Mouse (Mus musculus): ENCODE results near the gene Tnxb.

DNA sequence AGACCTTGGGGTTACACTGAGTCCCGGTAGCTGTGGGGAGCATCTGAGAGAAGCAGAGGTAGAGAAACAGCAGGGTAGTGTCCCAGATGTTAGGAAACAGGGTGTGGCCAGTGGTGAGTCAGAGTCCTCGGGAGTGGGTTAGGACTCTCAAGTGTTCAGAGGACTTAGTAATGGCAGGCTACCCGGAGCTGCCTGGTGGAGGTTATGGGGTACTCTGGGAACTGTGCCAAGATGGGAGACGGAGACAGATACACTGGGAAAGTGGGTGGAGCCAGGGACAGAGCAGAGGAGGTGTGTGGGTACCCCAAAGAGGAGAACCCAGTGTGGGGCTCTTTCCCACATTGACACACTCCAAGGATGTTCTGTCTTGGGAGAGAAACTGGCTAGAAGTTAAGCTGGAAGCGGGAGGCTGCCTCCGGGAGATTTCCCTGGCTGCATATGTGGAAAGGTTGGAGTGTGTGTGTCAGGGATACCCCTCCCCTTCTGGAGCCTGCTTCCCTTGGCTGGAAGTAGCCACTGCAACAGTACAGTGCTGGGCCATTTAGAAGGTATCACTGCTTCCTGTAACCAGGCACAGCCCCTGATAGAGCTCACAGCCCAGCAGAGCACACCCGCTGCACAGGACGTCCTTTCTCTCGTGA lies 14.0 kb downstream of the Tnxb start:
- TF ChIP-seq CTCF (IDR thresholded peaks at IDR 0.05) (no peak; the same call in 1 of the 2 replicates), EP300 (IDR thresholded peaks at IDR 0.05) (peak; percentile 43; the same call in 1 of the 2 replicates)
